Mouse (Mus musculus) hematopoietic multipotent progenitor cell, adult 10-12 weeks (in vitro differentiated cells): Measurements from ENCODE around the gene Plekha3. TPM values are rescaled to one million over a fixed set of nuclear protein-coding genes. Genes with fewer than 3 reads are reported as not detected.

Source experiments
- polyA plus RNA-seq: library from polyadenylated mRNA; stranded (reverse); fragments of >175 nt; gene quantifications from 2 replicates; pipeline ENCODE4 v1.2.3, GENCODE M21; 2012; ENCODE audit warnings: low replicate concordance

Gene Plekha3
- 4.1 and 8.0 TPM in 2 replicates for polyA plus RNA-seq

GRCm38 (mm10) chr2:76674725-76675427 is at the start of gene Plekha3:
Plekha3 (plus strand) TSS chr2:76675281.

GRCm38 (mm10) chr2:76647883-76648570 is 27.1 kb upstream of the Plekha3 start, which contains the start of the genes Prkra and Pjvk:
Prkra (minus strand) TSS chr2:76648015.
Pjvk (plus strand) TSS chr2:76648476.

GRCm38 (mm10) chr2:76672966-76673392 is 2.1 kb upstream of the Plekha3 start, which contains the start of gene Fkbp7:
Fkbp7 (minus strand) TSS chr2:76673116.

Other genes starting within 250 kb of the Plekha3 start
- 4.5 and 7.3 TPM in 2 replicates for gene Prkra, start 27.3 kb upstream of the Plekha3 start, polyA plus RNA-seq
- gene Pjvk, start 26.8 kb upstream of the Plekha3 start, polyA plus RNA-seq = not detected in 2 replicates
- 0.34 TPM in 1 of 2 replicates, not detected in the other for gene Fkbp7, start 2.2 kb upstream of the Plekha3 start, polyA plus RNA-seq